Mouse (Mus musculus): ENCODE results near the gene Sla2. TPM values are rescaled to one million over a fixed set of nuclear protein-coding genes. Genes with fewer than 3 reads are reported as not detected.
"Not testable (repeated sequence)": the region's sequence is repeated elsewhere in the genome, so short reads cannot be mapped to it uniquely, and the experiment has no call there.

Sla2 gene
- polyA plus RNA-seq, 1 experiment, result 0.67 TPM

GRCm38 (mm10) chr2:156892240-156892639, 5.2 kb upstream of the Sla2 start:
- Histone ChIP-seq H3K4me1 (ENCODE audit: control insufficient read depth, insufficient read depth, low read length) (peaks cover 1% of the 10 kb centered on the region; the same call in 1 of the 2 replicates), H3K4me3 (ENCODE audit: insufficient read depth, low read length) (no peak overlapping the region), H3K27ac (ENCODE audit: insufficient read depth, low read length) (no peak overlapping the region)
- TF ChIP-seq POLR2A (IDR thresholded peaks at IDR 0.05; ENCODE audit: extremely low read depth, insufficient read depth, low read length) (no peak), CTCF (IDR thresholded peaks at IDR 0.05; ENCODE audit: extremely low read depth, insufficient read depth, low read length) (no peak)

- TF ChIP-seq POLR2A (IDR thresholded peaks at IDR 0.05; ENCODE audit: extremely low read depth, insufficient read depth, low read length) (no peak), CTCF (IDR thresholded peaks at IDR 0.05; ENCODE audit: extremely low read depth, insufficient read depth, low read length) (no peak)
- Histone ChIP-seq H3K27ac (ENCODE audit: insufficient read depth, low read length) (no peak overlapping the region), H3K4me1 (ENCODE audit: control insufficient read depth, insufficient read depth, low read length) (no peaks in the 10 kb centered on the region), H3K4me3 (ENCODE audit: insufficient read depth, low read length) (no peak overlapping the region)
Measured at GRCm38 (mm10) chr2:156888490-156888889, 1.5 kb upstream of the Sla2 start.

- Histone ChIP-seq H3K4me3 (ENCODE audit: insufficient read depth, low read length) (no peak overlapping the region), H3K4me1 (ENCODE audit: control insufficient read depth, insufficient read depth, low read length) (no peaks in the 10 kb centered on the region), H3K27ac (ENCODE audit: insufficient read depth, low read length) (no peak overlapping the region)
- TF ChIP-seq POLR2A (IDR thresholded peaks at IDR 0.05; ENCODE audit: extremely low read depth, insufficient read depth, low read length) (no peak), CTCF (IDR thresholded peaks at IDR 0.05; ENCODE audit: extremely low read depth, insufficient read depth, low read length) (no peak)
Measured at GRCm38 (mm10) chr2:156886084-156886631, 834 bp downstream of the Sla2 start.

- H3K4me3 ChIP-seq (ENCODE audit: insufficient read depth, low read length); H3K4me1 ChIP-seq (ENCODE audit: control insufficient read depth, insufficient read depth, low read length); H3K27ac ChIP-seq (ENCODE audit: insufficient read depth, low read length): not testable (repeated sequence)
Measured at GRCm38 (mm10) chr2:156885666-156886065, 1.3 kb downstream of the Sla2 start.

GRCm38 (mm10) chr2:156884396-156885211, 2.4 kb downstream of the Sla2 start:
- no peak overlapping the region for H3K4me3 ChIP-seq (ENCODE audit: insufficient read depth, low read length)
- H3K4me1 ChIP-seq (ENCODE audit: control insufficient read depth, insufficient read depth, low read length), result no peaks in the 10 kb centered on the region
- H3K27ac ChIP-seq (ENCODE audit: insufficient read depth, low read length), result no peak overlapping the region
- no peak for TF ChIP-seq CTCF (IDR thresholded peaks at IDR 0.05; ENCODE audit: extremely low read depth, insufficient read depth, low read length)
- no peak for TF ChIP-seq POLR2A (IDR thresholded peaks at IDR 0.05; ENCODE audit: extremely low read depth, insufficient read depth, low read length)

GRCm38 (mm10) chr2:156882431-156883001, 4.5 kb downstream of the Sla2 start:
- no peaks in the 10 kb centered on the region for H3K4me1 ChIP-seq (ENCODE audit: control insufficient read depth, insufficient read depth, low read length)
- no peak overlapping the region for H3K4me3 ChIP-seq (ENCODE audit: insufficient read depth, low read length)
- no peak for TF ChIP-seq POLR2A (IDR thresholded peaks at IDR 0.05; ENCODE audit: extremely low read depth, insufficient read depth, low read length)
- TF ChIP-seq CTCF (IDR thresholded peaks at IDR 0.05; ENCODE audit: extremely low read depth, insufficient read depth, low read length), result no peak
- no peak overlapping the region for H3K27ac ChIP-seq (ENCODE audit: insufficient read depth, low read length)

- Histone ChIP-seq H3K4me3 (ENCODE audit: insufficient read depth, low read length) (no peak overlapping the region), H3K4me1 (ENCODE audit: control insufficient read depth, insufficient read depth, low read length) (no peaks in the 10 kb centered on the region), H3K27ac (ENCODE audit: insufficient read depth, low read length) (no peak overlapping the region)
- TF ChIP-seq CTCF (IDR thresholded peaks at IDR 0.05; ENCODE audit: extremely low read depth, insufficient read depth, low read length) (no peak), POLR2A (IDR thresholded peaks at IDR 0.05; ENCODE audit: extremely low read depth, insufficient read depth, low read length) (no peak)
Measured at GRCm38 (mm10) chr2:156879541-156879940, 7.5 kb downstream of the Sla2 start.

GRCm38 (mm10) chr2:156877726-156878125, 9.3 kb downstream of the Sla2 start:
- Histone ChIP-seq H3K4me3 (ENCODE audit: insufficient read depth, low read length) (no peak overlapping the region), H3K4me1 (ENCODE audit: control insufficient read depth, insufficient read depth, low read length) (no peaks in the 10 kb centered on the region), H3K27ac (ENCODE audit: insufficient read depth, low read length) (no peak overlapping the region)
- TF ChIP-seq CTCF (IDR thresholded peaks at IDR 0.05; ENCODE audit: extremely low read depth, insufficient read depth, low read length) (no peak), POLR2A (IDR thresholded peaks at IDR 0.05; ENCODE audit: extremely low read depth, insufficient read depth, low read length) (no peak)

GRCm38 (mm10) chr2:156874760-156875510, 12.1 kb downstream of the Sla2 start:
- no peak overlapping the region for H3K4me3 ChIP-seq (ENCODE audit: insufficient read depth, low read length)
- H3K27ac ChIP-seq (ENCODE audit: insufficient read depth, low read length), result no peak overlapping the region
- TF ChIP-seq POLR2A (IDR thresholded peaks at IDR 0.05; ENCODE audit: extremely low read depth, insufficient read depth, low read length), result no peak
- no peak for TF ChIP-seq CTCF (IDR thresholded peaks at IDR 0.05; ENCODE audit: extremely low read depth, insufficient read depth, low read length)
- no peaks in the 10 kb centered on the region for H3K4me1 ChIP-seq (ENCODE audit: control insufficient read depth, insufficient read depth, low read length)

Measured in cortical plate, adult 2 months (tissue).